Mouse (Mus musculus) neural tube, embryonic 12.5 days (tissue): ENCODE data around the gene Cth. TPM values are rescaled to one million over a fixed set of nuclear protein-coding genes. Genes with fewer than 3 reads are reported as not detected.

Experiments
- ATAC-seq: fragments of 200-750 bp; cut with Nextera tagmentation; 2 replicates; pipeline ENCODE4 v1.8.0; 2017; ENCODE audit warnings: low read depth, mild to moderate bottlenecking, moderate TSS enrichment, moderate library complexity; ENCODE audit not compliant: low FRiP score
- H3K27ac ChIP-seq: fragments of 300-500 bp; sonication (generic); 2 replicates; pipeline ENCODE4 v1.5.1; 2016
- H3K27me3 ChIP-seq: fragments of 300-500 bp; sonication (generic); replicated peaks from 2 replicates; pipeline ENCODE4 v1.6.1; 2016; ENCODE audit warnings: mild to moderate bottlenecking
- H3K36me3 ChIP-seq: fragments of 300-500 bp; sonication (generic); 2 replicates; pipeline ENCODE4 v1.6.1; 2016; ENCODE audit warnings: mild to moderate bottlenecking
- H3K4me1 ChIP-seq: fragments of 300-500 bp; sonication (generic); 2 replicates; pipeline ENCODE4 v1.6.1; 2016
- H3K4me2 ChIP-seq: fragments of 300-500 bp; sonication (generic); replicated peaks from 2 replicates; pipeline ENCODE4 v1.6.1; 2016; ENCODE audit warnings: mild to moderate bottlenecking
- H3K4me3 ChIP-seq: fragments of 300-500 bp; sonication (generic); 2 replicates; pipeline ENCODE4 v1.5.1; 2016
- H3K9ac ChIP-seq: fragments of 300-500 bp; sonication (generic); 2 replicates; pipeline ENCODE4 v1.6.1; 2016; ENCODE audit warnings: mild to moderate bottlenecking
- H3K9me3 ChIP-seq: fragments of 300-500 bp; sonication (generic); 2 replicates; pipeline ENCODE4 v1.6.1; 2016; ENCODE audit warnings: mild to moderate bottlenecking
- WGBS: fragments of 180-500 bp; shearing (Covaris S2); methylation state at CpG from one replicate; pipeline ENCODE4 v1.1.7; 2016; 5-methylcytosine and 5-hydroxymethylcytosine counted together
- polyA plus RNA-seq: library from polyadenylated mRNA; unstranded; fragments of >200 nt; fragmentation: Nextera tagmentation; extraction: Ambion mirVana; gene quantifications from 2 replicates; pipeline ENCODE4 v1.2.1, GENCODE M21; 2016

Cth gene
- polyA plus RNA-seq, 1 experiment from 2014 or later: 7.1 TPM

DNA sequence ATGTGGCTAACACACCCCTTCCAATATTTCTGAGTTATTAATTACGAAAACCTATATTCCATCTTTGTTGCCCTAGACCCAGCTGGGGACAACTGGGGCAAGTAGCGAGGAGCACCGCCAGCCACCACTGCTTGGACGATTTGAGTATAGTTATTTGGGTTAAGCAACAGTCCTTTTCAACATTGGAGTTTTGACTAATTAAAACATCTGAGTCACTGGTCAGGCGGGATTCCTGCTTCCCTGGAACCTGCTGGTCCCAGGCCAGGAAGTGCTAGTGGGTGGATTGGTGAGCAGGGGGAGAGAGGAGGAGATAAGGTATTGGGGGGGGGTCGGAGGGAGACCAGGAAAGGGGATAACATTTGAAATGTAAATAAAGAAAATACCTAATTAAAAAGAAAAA is 59.4 kb downstream of the Cth start:
- no peak overlapping the region for H3K4me2 ChIP-seq
- H3K27ac ChIP-seq: no peak overlapping the region
- WGBS: 84% methylated on average over 6 of the region's 6 CpGs
- H3K27me3 ChIP-seq: no peaks in the 10 kb centered on the region
- ATAC-seq: no peak
- H3K4me3 ChIP-seq: no peak overlapping the region
- no peaks in the 10 kb centered on the region for H3K4me1 ChIP-seq
- no peaks in the 10 kb centered on the region for H3K36me3 ChIP-seq
- no peaks in the 10 kb centered on the region for H3K9me3 ChIP-seq
- no peak overlapping the region for H3K9ac ChIP-seq

DNA sequence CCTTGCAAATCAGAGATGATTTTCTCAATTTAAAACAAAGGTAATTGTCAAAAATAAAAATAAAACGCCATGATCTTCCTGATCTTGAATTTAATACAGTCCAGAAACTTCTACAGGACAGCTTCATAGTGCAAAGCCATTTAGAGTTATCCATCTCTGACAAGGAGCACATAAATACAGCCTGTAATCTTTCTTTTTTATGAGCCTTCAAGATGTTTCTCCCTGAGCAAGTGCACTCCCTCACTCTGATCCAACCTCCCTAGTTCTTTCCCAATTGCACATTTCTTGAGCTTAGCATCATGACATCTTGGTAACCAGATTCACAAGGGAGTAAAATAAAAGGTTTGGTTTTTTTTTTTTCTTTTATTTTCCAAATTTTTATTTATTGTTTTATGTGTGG is 72.1 kb downstream of the Cth start:
- H3K4me1 ChIP-seq: no peaks in the 10 kb centered on the region
- H3K9ac ChIP-seq: no peak overlapping the region
- H3K4me3 ChIP-seq: no peak overlapping the region
- no peak for ATAC-seq
- no peaks in the 10 kb centered on the region for H3K36me3 ChIP-seq
- H3K27me3 ChIP-seq: no peaks in the 10 kb centered on the region
- no peak overlapping the region for H3K27ac ChIP-seq
- no peak overlapping the region for H3K4me2 ChIP-seq
- H3K9me3 ChIP-seq: no peaks in the 10 kb centered on the region
- 56% methylated on average over 1 of the region's 1 CpGs for WGBS

DNA sequence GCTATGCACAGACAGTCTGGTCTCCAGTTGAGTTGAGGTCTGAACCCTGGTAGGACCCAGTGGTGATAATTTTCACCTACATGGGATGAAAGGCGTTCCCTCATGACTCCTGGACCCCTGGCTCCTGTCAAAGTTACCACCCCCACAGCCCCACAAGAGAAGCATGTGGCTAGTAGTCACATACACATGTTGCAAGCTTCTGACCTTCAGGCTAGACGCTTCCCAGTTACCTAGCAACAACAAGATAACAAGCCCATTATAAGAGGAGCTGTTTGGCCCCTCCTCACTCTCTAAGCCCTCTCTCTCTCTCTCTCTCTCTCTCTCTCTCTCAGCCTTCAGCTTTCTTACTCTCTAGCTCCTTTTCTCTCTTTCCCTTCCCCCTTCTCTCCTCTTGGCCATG is 76.4 kb downstream of the Cth start:
- Histone ChIP-seq H3K27ac (no peak overlapping the region), H3K4me3 (no peak overlapping the region), H3K27me3 (no peaks in the 10 kb centered on the region), H3K9ac (no peak overlapping the region), H3K36me3 (no peaks in the 10 kb centered on the region), H3K9me3 (no peaks in the 10 kb centered on the region), H3K4me2 (no peak overlapping the region), H3K4me1 (no peaks in the 10 kb centered on the region)
- 46% methylated on average over 2 of the region's 2 CpGs for WGBS
- no peak for ATAC-seq

DNA sequence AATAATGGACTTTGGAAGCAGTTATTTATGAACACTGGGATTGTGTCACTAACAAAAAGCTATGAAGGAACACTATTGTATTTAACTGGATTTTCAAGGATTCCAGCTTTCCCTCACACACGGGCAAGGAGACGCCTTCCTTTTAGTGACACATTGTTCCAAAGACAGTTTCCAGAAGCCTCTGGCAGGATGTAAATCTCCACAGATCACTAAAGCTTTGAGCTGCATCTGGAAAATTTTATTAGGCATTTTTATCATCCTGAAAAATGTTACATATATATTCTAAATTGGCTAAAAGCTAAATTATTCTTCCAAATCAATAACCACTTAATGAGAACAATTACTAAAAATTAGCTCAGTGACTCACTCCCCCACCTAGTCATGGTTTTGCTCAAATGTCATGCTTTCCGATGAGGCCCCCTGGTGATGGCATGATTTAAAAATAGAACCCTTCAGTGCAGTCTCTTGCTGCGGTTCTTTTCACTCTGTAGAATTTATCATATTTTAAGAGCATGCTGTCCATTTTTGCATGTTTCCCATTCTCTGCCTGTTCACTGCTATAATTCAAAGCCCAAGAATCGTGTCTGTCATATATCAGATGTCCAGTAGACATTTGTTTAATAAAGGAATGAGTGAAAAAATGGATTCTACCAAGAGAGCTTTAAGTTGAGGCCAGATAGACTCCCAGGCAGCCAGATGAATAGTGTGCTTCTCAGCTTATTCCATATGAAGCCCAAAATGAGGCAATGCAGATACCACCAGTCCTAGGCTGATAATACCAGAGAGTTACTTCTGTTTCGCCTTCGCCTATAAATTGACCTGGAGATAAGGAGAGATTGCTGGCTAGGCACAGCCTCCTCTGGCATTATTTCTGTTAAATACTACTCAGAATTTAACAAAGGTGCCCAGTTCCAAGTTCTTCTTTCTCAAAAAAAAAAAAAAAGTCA is 77.3 kb downstream of the Cth start:
- no peak overlapping the region for H3K4me3 ChIP-seq
- H3K4me1 ChIP-seq: no peaks in the 10 kb centered on the region
- H3K36me3 ChIP-seq: no peaks in the 10 kb centered on the region
- H3K27ac ChIP-seq: no peak overlapping the region
- 71% methylated on average over 7 of the region's 7 CpGs for WGBS
- H3K9me3 ChIP-seq: no peaks in the 10 kb centered on the region
- no peaks in the 10 kb centered on the region for H3K27me3 ChIP-seq
- H3K9ac ChIP-seq: no peak overlapping the region
- no peak for ATAC-seq
- no peak overlapping the region for H3K4me2 ChIP-seq

Other genes with a start within 250 kb of the Cth start
- gene Ankrd13c, start 22.2 kb upstream of the Cth start, polyA plus RNA-seq: 26.7 and 29.8 TPM in 2 replicates
- gene Srsf11, start 111.6 kb upstream of the Cth start, polyA plus RNA-seq: 333 and 350 TPM in 2 replicates
- 56.7 and 58.5 TPM in 2 replicates for gene Lrrc40, start 111.6 kb upstream of the Cth start, polyA plus RNA-seq